Mouse (Mus musculus) gastrocnemius, adult 2 months (tissue): Measurements from ENCODE around the gene Tmem40. TPM values are rescaled to one million over a fixed set of nuclear protein-coding genes. Genes with fewer than 3 reads are reported as not detected.
A peak's percentile ranks its signal among the peaks of the same experiment; 100 is the strongest.

Source experiments
- DNase-seq: peaks from one replicate; pipeline ENCODE4 v3.0.0; 2022
- H3K27ac ChIP-seq: fragments of 200-600 bp; 2 replicates; pipeline ENCODE4 v1.8.1; 2022; ENCODE audit warnings: mild to moderate bottlenecking
- H3K4me3 ChIP-seq: fragments of 200-600 bp; 2 replicates; pipeline ENCODE4 v1.8.1; 2022; ENCODE audit warnings: mild to moderate bottlenecking, moderate library complexity
- CTCF ChIP-seq: fragments of 200-600 bp; IDR thresholded peaks from 2 replicates; pipeline ENCODE4 v1.8.1; 2022; ENCODE audit warnings: antibody characterized with exemption, mild to moderate bottlenecking, moderate library complexity
- intact Hi-C: fragments of 180-260 bp; cut with DNase I; formaldehyde crosslinking; loops from one replicate; pipeline ENCODE4 v1.15.1; 2025
- long read RNA-seq, 2 experiments: library from polyadenylated mRNA; stranded (forward); transcript quantifications; one replicate each; pipeline ENCODE4 v2.0.0; 2021
- total RNA-seq, 2 experiments: library from RNA; stranded (reverse); gene quantifications; 2 replicates each; pipeline ENCODE4 v1.2.3; 2021

Gene Tmem40
- under 1 TPM in 1 of 2 experiments, not detected in 1; 0.28 TPM for total RNA-seq
- long read RNA-seq, experiment 1, result 0 reads
- long read RNA-seq, experiment 2, result 0 reads

DNA sequence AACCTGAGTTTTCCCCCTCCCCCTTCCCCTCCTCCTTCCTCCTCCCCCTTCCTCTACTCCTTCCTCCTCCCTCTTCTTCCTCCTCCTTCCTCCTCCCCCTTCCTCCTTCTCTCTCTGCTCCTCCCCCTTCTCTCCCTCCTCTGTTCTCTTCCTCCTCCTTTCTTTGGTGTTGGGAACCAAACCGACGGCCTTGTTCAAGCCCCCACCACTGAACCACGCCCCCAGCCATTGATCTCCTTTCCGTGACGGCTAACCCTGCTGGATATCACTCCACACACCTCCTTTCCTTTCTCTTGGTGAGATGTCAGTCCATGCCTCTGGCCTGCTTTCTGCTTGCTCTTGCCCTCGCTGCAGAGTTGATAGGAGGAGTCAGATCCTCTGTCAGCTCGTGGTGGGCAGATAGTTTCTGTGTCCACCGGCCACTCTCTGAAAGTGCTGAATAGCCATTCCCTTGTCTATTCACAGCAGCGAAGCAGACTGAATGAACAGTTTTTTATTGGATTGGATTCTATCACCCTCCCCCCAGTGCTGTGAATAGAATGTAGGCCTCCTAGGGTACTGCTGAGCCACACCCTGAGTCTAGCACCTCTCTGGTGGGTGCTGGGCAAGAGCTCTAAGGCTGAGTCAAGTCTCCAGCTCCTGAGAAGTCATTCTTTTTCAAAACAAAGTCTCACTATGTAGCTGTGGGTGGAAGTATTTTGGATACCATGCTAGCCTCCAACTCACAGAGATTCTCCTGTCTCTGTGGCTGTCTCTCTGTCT lies at the start of gene Tmem40:
Gene Tmem40, minus strand, starts transcription at position 416 of the 762 bp plus-strand sequence.
- intact Hi-C loops, result no loop called here
- no peak for DNase-seq
- no peak for TF ChIP-seq CTCF
- no peak within 1 kb of the TSS for H3K27ac ChIP-seq
- no peak within 1 kb of the TSS for H3K4me3 ChIP-seq

DNA sequence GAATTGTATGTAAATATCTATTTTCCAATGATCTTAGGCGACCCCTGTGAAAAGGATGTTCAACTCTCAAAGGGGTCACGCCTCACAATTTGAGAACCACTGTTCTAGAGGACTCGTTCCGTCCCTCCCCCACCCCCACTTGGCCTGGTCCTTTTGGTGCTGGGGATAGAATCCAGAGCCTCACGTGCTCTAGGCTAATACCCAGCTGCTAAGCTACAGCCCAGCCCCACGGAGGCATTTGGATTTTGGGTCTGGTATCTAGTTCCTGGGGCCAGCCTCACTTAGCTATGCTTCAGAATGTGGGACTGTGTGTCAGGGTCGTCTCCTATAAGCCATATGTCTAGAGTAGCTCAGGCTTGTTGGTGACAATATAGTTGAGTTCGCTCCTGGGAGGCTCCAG lies 49.4 kb upstream of the Tmem40 start:
- intact Hi-C loops, result no loop called here
- DNase-seq, result no peak
- no peak overlapping the region for H3K4me3 ChIP-seq
- no peak for TF ChIP-seq CTCF
- no peak overlapping the region for H3K27ac ChIP-seq

DNA sequence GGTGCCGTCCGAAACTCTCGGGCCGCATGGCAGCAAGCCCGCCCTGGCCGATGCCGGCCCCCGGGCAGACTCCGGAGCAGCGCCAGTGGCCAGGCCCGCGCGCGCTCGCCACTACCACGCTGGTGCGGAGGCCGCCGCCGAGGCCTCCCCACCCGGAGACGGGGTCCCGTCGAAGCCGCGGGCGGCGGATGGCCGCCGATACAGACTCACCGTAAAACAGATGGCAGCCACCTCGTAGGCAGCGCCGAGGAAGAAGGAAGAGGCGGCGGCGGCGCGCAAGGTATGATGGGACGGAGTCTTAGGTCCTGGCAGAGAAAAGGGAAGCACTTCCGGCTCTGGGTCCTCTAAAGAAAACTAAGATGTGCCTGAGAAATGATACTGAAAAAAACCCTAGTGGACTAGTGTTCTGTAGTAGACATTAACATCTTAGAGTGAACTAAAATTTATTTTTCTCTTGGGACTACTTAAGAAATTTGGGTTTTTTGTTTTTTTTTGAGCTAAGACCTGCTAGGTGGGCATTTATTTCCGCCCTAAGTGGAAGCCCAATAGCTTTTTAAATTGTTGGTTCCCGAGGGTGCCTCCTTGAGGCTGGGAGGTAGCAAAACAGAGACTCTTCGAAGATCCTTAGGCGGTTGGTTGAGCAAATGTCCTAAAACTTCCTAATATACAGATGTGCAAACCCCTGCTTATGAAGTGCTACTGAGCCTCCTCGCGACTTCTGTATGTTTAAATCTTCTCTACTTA lies 46.5 kb upstream of the Tmem40 start, which contains the start of gene Rpl32:
Gene Rpl32, minus strand, starts transcription at position 260 of the 744 bp plus-strand sequence.
- H3K27ac ChIP-seq, result peak within 1 kb of the TSS; percentile 93
- peak within 1 kb of the TSS; percentile 90 for H3K4me3 ChIP-seq
- peak; percentile 90 for DNase-seq
- TF ChIP-seq CTCF, result peak; percentile 68
- intact Hi-C loops, result loop anchor here (10.0 kb wide), 1 partner anchor 204 kb away; the partner anchor contains the start of gene Mkrn2

DNA sequence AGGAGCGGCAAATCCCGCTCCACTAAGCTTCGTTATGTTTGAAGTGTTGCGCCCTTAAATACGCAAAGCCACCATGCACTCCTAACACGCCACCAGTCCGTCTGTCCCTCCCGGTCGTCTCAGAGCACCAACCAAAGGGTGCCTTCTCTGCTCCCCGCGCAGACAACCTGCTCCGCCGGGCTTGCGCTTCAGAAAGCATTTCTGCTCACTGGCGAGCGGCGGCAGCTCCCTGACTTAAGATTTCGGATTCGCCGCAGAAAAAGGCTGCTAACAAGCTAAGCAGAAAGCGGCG lies 45.9 kb upstream of the Tmem40 start:
- intact Hi-C loops, result loop anchor here (10.0 kb wide), 1 partner anchor 203 kb away; the partner anchor contains the start of gene Mkrn2
- H3K4me3 ChIP-seq, result peak overlapping the region; percentile 90
- TF ChIP-seq CTCF, result no peak

DNA sequence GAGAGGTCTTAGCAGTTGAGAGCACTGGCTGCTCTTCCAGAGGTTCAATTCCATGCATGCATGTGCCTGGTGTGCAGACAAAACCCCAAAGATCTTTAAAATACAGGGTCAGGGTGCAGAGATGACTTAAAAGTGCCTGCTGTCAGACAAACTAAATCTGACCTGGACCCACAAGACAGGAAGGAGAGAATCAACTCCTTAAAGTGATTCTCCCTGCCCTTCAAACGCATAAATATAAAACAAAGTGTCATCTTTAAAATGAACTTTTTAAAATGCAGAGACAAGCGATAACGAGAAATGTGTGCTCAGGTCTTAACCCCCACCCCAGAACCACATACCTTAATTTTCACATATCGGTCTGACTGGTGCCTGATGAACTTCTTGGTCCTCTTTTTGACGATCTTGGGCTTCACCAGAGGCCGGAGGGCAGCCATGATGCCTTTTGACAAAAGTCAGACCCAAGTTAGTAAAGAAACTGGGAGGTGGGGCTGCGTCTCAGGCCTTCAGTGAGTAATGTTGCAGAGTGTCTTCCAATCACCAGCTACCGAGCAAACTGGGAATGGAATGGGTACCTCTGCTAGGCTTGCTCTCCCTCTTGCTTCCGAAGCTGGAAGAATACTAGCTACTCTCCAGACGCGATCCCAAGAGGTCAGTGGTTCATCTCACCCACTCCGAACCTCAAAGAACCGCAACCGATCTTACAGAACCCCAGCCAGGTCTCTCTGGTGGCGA lies 45.4 kb upstream of the Tmem40 start:
- Histone ChIP-seq H3K4me3 (peak overlapping the region; percentile 90), H3K27ac (peak overlapping the region; percentile 93)
- no peak for DNase-seq
- no peak for TF ChIP-seq CTCF
- intact Hi-C loops, result loop anchor here (10.0 kb wide), 1 partner anchor 203 kb away; the partner anchor contains the start of gene Mkrn2

More for the DNA sequence above, 45.9 kb upstream of the Tmem40 start:
- H3K27ac ChIP-seq, result peak overlapping the region; percentile 93
- no peak for DNase-seq

DNA sequence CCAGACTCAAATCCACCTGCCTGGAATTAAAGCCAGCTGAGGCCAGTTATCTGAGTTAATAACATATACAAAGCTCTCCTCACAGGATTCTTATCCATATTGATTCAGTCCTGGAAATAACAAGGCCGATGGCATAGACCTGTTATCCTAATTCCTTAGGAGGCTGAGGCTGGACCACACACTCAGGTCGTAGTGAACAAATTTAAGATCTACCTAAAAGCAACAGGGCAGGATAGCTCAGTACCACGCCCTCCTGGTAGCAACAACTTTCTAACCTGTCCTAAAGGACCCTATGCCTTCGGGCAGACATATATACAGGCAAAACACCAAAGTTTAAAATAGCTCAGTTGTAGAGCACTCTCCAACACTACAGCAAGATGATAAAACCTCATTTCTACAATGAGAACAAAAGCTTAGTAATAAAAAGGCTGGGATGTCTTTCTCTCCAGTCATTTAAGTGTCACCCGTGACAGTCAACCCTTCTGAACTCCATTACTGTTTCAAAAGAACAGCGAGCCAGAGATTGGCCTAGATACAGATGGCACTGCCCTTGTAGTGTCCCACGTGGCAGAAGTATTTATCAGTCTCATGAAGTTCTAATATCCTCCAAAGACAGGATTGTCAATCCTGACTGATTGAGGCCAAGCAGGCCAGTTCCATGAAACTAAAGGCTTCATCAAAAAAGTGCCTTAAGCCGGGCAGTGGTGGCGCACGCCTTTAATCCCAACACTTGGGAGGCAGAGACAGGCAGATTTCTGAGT lies 42.4 kb upstream of the Tmem40 start:
- no peak overlapping the region for H3K4me3 ChIP-seq
- H3K27ac ChIP-seq, result no peak overlapping the region
- intact Hi-C loops, result loop anchor here (10.0 kb wide), 1 partner anchor 200 kb away; the partner anchor contains the start of gene Mkrn2
- TF ChIP-seq CTCF, result no peak
- DNase-seq, result no peak

DNA sequence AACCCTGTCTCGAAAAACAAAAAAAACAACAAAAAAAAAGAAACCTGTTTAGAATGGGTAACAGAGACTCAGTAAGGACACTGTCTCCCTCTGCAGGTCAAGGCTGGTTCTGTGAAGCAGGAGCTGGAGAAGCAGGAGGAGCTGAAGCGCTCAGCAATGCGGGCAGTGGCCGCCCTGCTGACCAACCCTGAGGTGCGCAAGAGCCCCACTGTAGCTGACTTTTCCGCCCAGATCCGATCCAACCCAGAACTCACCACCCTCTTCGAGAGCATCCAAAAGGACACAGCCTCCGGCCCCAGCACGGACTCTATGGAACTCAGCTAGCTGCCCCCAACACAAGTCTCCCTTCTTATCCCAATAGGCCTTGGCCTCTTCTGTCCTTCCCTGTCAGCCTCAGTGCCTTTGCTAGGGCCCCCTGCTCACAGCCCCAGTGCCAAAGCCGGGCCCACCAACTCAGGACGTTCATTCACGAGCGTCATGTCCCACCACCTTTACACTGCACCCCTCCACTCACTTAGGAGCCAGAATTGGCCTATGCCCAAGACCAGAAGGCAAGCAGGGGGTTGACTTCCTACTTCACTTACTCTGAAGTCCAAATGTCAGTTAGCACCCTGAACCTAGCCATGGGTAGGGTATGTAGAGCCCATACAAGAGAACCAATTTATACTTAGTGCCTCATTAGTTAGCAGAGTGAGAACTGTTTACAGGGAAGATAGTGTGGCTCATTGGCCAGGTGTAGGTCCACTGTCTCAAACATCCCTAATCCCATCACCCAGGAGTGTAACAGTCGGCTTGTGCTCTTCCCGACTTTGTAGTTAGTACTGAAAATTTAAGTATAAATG lies 41.6 kb upstream of the Tmem40 start:
- intact Hi-C loops, result loop anchor here (10.0 kb wide), 1 partner anchor 199 kb away; the partner anchor contains the start of gene Mkrn2
- Histone ChIP-seq H3K27ac (peak overlapping the region; percentile 40; the same call in 1 of the 2 replicates), H3K4me3 (no peak overlapping the region)
- DNase-seq, result peak; percentile 71
- TF ChIP-seq CTCF, result peak; percentile 72

DNA sequence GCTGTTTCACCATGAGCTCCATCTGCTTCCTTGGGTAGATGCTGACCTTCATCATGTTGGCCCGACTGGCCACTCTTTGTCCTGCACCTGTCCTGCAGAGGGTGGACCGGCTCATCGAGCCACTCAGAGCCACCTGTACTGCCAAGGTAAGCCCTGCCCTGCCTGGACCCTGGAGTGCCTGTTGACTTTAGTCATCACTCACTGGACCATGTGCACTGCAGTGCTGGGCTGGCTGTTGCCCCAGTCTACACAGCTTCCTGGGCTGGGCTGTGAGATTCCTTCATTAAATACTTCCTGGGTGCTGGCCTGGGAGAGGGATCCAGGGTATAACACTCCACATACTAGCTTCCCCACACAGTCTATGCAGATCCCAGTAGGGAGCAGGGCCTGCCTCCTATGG lies 39.6 kb upstream of the Tmem40 start:
- intact Hi-C loops, result loop anchor here (10.0 kb wide), 1 partner anchor 197 kb away; the partner anchor contains the start of gene Mkrn2
- H3K27ac ChIP-seq, result no peak overlapping the region
- no peak for DNase-seq
- H3K4me3 ChIP-seq, result no peak overlapping the region
- TF ChIP-seq CTCF, result no peak

DNA sequence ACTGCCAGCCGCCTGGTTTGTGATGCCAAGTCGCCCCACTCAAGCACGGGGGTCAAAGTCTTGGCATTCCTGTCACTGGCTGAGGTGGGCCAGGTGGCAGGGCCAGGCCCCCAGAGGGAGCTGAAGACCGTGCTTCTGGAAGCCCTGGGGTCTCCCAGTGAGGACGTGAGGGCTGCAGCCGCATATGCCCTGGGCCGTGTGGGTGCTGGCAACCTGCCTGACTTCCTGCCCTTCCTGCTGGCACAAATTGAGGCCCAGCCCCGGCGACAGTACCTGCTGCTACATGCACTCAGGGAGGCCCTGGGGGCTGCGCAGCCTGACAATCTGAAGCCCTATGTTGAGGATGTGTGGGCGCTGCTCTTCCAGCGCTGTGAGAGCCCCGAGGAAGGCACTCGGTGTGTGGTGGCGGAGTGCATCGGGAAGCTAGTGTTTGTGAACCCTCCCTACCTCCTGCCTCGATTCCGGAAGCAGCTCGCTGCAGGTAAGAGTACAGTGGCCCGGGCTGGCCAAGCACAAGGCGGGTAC lies 30.5 kb upstream of the Tmem40 start:
- peak overlapping the region; percentile 81 for H3K27ac ChIP-seq
- DNase-seq, result peak; percentile 73
- TF ChIP-seq CTCF, result no peak

DNA sequence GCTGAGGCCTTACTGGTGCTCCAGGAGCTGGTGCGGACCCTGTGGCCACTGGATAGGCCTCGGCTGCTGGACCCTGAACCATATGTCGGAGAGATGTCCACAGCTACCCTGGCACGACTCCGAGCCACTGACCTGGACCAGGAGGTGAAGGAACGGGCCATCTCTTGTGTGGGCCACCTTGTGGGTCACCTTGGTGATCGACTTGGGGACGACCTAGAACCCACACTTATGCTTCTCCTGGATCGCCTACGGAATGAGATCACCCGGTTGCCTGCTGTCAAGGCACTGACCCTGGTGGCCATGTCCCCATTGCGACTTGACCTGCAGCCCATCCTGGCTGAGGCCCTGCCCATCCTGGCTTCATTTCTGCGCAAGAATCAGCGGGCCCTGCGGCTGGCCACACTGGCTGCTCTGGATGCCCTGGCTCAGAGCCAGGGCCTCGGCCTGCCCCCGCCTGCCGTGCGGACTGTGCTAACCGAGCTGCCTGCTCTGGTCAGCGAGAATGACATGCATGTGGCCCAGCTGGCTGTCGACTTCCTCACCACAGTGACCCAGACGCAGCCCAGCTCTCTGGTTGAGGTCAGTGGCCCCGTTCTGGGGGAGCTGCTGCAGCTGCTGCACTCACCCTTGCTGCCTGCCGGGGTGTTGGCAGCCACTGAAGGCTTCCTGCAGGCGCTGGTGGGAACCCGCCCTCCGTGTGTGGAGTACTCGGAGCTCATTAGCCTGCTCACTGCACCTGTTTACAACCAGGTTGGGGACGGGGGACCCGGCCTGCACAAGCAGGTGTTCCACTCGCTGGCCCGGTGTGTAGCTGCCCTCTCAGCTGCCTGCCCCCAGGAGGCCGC lies 29.9 kb upstream of the Tmem40 start:
- Histone ChIP-seq H3K27ac (peak overlapping the region; percentile 81), H3K4me3 (peak overlapping the region; percentile 49)
- peak; percentile 81 for DNase-seq
- intact Hi-C loops, result no loop called here
- no peak for TF ChIP-seq CTCF

More for the DNA sequence above, 30.5 kb upstream of the Tmem40 start:
- peak overlapping the region; percentile 49 for H3K4me3 ChIP-seq
- intact Hi-C loops, result no loop called here
